ENCODE assay signal across 22 mouse cellular contexts in genomic region chr10:18081536-18081935, GRCm38 (mm10). TPM values are rescaled to one million over a fixed set of nuclear protein-coding genes. Genes with fewer than 3 reads are reported as not detected.
A peak's percentile ranks its signal among the peaks of the same experiment; 100 is the strongest.
DNase-seq lines count a peak whose midpoint lies in the region; ATAC-seq and TF ChIP-seq lines count a peak whose summit lies in the region.
"Had no signal": no experiment of that assay in that cellular context is flagged by ENCODE, and none has a peak within 500 bp of the region (broad histone marks: within the 10 kb centered on the region; RNA-seq: fewer than 3 reads in every experiment).

No protein-coding gene starts in this region.

- TF ChIP-seq POLR2A in myocyte (IDR thresholded peaks at IDR 0.05; ENCODE audit: insufficient read length, low read depth): no peak

- ATAC-seq in common myeloid progenitor, adult 5-6 weeks (replicated peaks; ENCODE audit: low read depth, poor library complexity, severe bottlenecking): 0 out of 2 replicates have a peak, but pooled peaks have one; percentile 8
- no peak for ATAC-seq in granulocyte monocyte progenitor cell, adult 5-6 weeks (replicated peaks; ENCODE audit: poor library complexity, severe bottlenecking)
- ATAC-seq: activated CD4-positive, CD25-positive, alpha-beta regulatory T cell, adult 4 months; forebrain, embryonic 16.5 days had no signal

- H3K4me3 ChIP-seq in myocyte: no peak overlapping the region
- H3K4me3 ChIP-seq: embryonic facial prominence, embryonic 10.5 days; erythroblast, embryonic 14.5 days; gastrocnemius, adult 2 months; heart, embryonic 13.5 days; hindbrain, embryonic 12.5 days had no signal

- H3ac ChIP-seq in myocyte (ENCODE audit: control insufficient read depth, insufficient read length): no peak overlapping the region

- peak; percentile 83 for DNase-seq in 3T3-L1 (ENCODE audit: low read depth, low spot score)
- peak; percentile 32 for DNase-seq in MN1 (ENCODE audit: low spot score)
- no peak for DNase-seq in adrenal gland, postnatal 4 days (ENCODE audit: low spot score in 2 of 2)
- DNase-seq in left cerebral cortex, adult 9 months (ENCODE audit: low spot score in 2 of 2): no peak
- DNase-seq: adrenal gland, postnatal 14 days; B cell, adult 2 months; cerebellum, adult 18-20 months; cerebellum, adult 9-11 months; cerebellum, postnatal 36 days; gastrocnemius, adult 2 months; gastrocnemius, postnatal 25 days; heart, postnatal 4 days; kidney, adult 11 months had no signal

- peaks cover 30% of the 10 kb centered on the region for H3K79me2 ChIP-seq in myocyte (ENCODE audit: control insufficient read depth, insufficient read depth)

- H3K4me2 ChIP-seq in myocyte (ENCODE audit: low read depth): peak overlapping the region; percentile 55
- H3K4me2 ChIP-seq: heart, embryonic 13.5 days; hindbrain, embryonic 12.5 days had no signal

- no peaks in the 10 kb centered on the region for H3K27me3 ChIP-seq in myocyte (ENCODE audit: control insufficient read depth, insufficient read depth, insufficient read length)
- H3K27me3 ChIP-seq: heart, embryonic 13.5 days; hindbrain, embryonic 12.5 days had no signal

- peaks cover 9% of the 10 kb centered on the region for H3K36me3 ChIP-seq in myocyte (ENCODE audit: control insufficient read depth, insufficient read depth)
- H3K36me3 ChIP-seq: hindbrain, embryonic 12.5 days had no signal

TF ChIP-seq in myocyte, 11 proteins besides CTCF, POLR2A, EP300 and RAD21:
- TF ChIP-seq CEBPB (IDR thresholded peaks at IDR 0.05; ENCODE audit: insufficient read depth, poor library complexity, severe bottlenecking): no peak

RNA-seq across cellular contexts. Expression of gene Reps1, which starts 25.9 kb away (rescaled TPM):
- 45.4 and 50.2 TPM in 2 replicates for total RNA-seq in common myeloid progenitor, adult 5-6 weeks (2017)
- polyA plus RNA-seq in myocyte (2012; fragmentation: generic; extraction: Trizol): 33.7 TPM
- 10 to 100 TPM; 52.1 to 57.7 TPM for total RNA-seq in adrenal gland, postnatal 4 days (2021)
- 55.7 and 61.4 TPM in 2 replicates for total RNA-seq in granulocyte monocyte progenitor cell, adult 5-6 weeks (2014; fragmentation: Nextera tagmentation)
- 39.0 and 59.0 TPM in 2 replicates for total RNA-seq in granulocyte monocyte progenitor cell, adult 5-6 weeks (2017)

RNA-seq across cellular contexts. Expression of gene Abracl, which starts 58.4 kb away (rescaled TPM):
- 349 and 398 TPM in 2 replicates for total RNA-seq in common myeloid progenitor, adult 5-6 weeks (2017)
- polyA plus RNA-seq in myocyte (2012; fragmentation: generic; extraction: Trizol): 65.7 TPM
- 10 to 100 TPM; 36.0 to 47.4 TPM for total RNA-seq in adrenal gland, postnatal 4 days (2021)
- total RNA-seq in granulocyte monocyte progenitor cell, adult 5-6 weeks (2014; fragmentation: Nextera tagmentation): 299 and 316 TPM in 2 replicates
- total RNA-seq in granulocyte monocyte progenitor cell, adult 5-6 weeks (2017): 354 and 417 TPM in 2 replicates

Comparison
In these comparisons a context has a peak if more than half of its experiments do, and no peak if none do; other contexts are left out.
1. DNase-seq: peak in 3T3-L1 (single experiment) and MN1 (single experiment); none in adrenal gland, postnatal 4 days (0 of 2) and left cerebral cortex, adult 9 months (0 of 2).